Mouse (Mus musculus): ENCODE data around the gene Ift43.

DNA sequence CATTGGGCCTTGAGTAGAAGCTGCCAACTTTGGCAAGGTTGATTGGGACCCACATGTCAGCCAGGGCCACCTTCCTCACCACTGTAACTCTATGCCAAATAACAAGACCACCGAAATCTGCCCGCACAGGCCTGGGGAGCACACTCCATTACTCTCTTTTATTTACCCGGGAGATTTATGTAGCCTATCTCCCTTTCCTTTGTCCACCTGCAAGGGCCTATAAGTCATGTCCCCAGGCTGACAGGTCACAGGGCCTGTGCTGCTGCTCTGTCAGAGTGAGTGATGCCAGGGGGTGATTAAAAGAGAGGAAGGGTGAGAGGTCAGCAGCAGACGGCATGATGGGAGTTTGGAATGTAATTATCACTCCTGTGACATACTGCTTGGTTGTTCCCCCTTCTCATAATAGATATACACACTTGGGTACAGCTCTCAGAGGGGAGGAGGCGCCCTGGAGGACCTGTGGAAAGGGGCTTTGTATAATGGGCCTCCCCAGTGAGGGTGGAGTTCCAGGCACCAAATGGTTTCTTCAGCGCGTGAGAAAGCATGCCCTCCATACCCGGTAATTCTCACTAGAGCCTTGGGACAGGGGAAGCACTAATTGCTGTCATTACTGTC is 121.2 kb downstream of the Ift43 start:
- no peak for TF ChIP-seq EP300 (IDR thresholded peaks at IDR 0.05; ENCODE audit: low read depth)
- no peak for TF ChIP-seq CTCF (IDR thresholded peaks at IDR 0.05; ENCODE audit: low read depth)
